In genomic region chr19:46412056-46412805, GRCm38 (mm10) we compare ENCODE assay signal across 23 mouse cellular contexts. TPM values are rescaled to one million over a fixed set of nuclear protein-coding genes. Genes with fewer than 3 reads are reported as not detected.
DNase-seq lines count a peak whose midpoint lies in the region.
"Had no signal": no experiment of that assay in that cellular context is flagged by ENCODE, and none has a peak within 500 bp of the region (broad histone marks: within the 10 kb centered on the region; RNA-seq: fewer than 3 reads in every experiment).

No protein-coding gene starts in this region.

- H3K4me1 ChIP-seq in heart, embryonic 10.5 days = peaks cover 64% of the 10 kb centered on the region
- H3K4me1 ChIP-seq: limb, embryonic 15.5 days had no signal

- H3K4me3 ChIP-seq in heart, embryonic 10.5 days = 0 out of 2 replicates have a peak overlapping the region, but pooled peaks have one; percentile 7
- H3K4me3 ChIP-seq: embryonic facial prominence, embryonic 15.5 days; gastrocnemius, adult 2 months; limb, embryonic 15.5 days; midbrain, embryonic 10.5 days; myocyte; neural tube, embryonic 13.5 days had no signal

- H3K9me3 ChIP-seq in heart, embryonic 10.5 days = no peaks in the 10 kb centered on the region
- H3K9me3 ChIP-seq: embryonic facial prominence, embryonic 15.5 days; limb, embryonic 15.5 days; midbrain, embryonic 10.5 days; neural tube, embryonic 13.5 days had no signal

- H3K36me3 ChIP-seq in heart, embryonic 10.5 days = 0 out of 2 replicates have a peak, but pooled peaks cover 10% of the 10 kb centered on the region

- DNase-seq in heart, embryonic 10.5 days (ENCODE audit: low spot score) = no peak
- no peak for DNase-seq in heart, adult 9 months (ENCODE audit: low spot score in 2 of 2)
- peak; percentile 45 for DNase-seq in lung, postnatal 10 days
- no peak for DNase-seq in lung, postnatal 14 days
- DNase-seq in heart, postnatal 10 days = peak; percentile 39 to 45
- DNase-seq in thymus, postnatal 10 days (ENCODE audit: low spot score in 2 of 2) = no peak
- DNase-seq in B cell, adult 2 months = no peak
- DNase-seq: adrenal gland, postnatal 25 days; cerebellum, adult 9-10 months; gastrocnemius, adult 2 months; kidney, adult 18-20 months; left cerebral cortex, postnatal 4 days; lung, embryonic 14.5 days; retina, postnatal 1 day; right cerebral cortex, postnatal 25 days; thymus, adult 2 months had no signal

- H3K27me3 ChIP-seq in heart, embryonic 10.5 days (ENCODE audit: insufficient read depth, poor library complexity, severe bottlenecking) = no peaks in the 10 kb centered on the region
- H3K27me3 ChIP-seq: embryonic facial prominence, embryonic 15.5 days; limb, embryonic 15.5 days; neural tube, embryonic 13.5 days had no signal

- WGBS in heart, embryonic 10.5 days = 56% methylated on average over 12 of the region's 12 CpGs

- intact Hi-C loops in heart, postnatal 10 days (cut with DNase I) = no loop called here

- peak overlapping the region; percentile 71; the same call in 1 of the 2 replicates for H3K27ac ChIP-seq in heart, embryonic 10.5 days
- H3K27ac ChIP-seq: embryonic facial prominence, embryonic 15.5 days; gastrocnemius, adult 2 months; hindbrain, embryonic 14.5 days; limb, embryonic 15.5 days; liver, embryonic 14.5 days; midbrain, embryonic 10.5 days; neural tube, embryonic 13.5 days had no signal

RNA-seq across cellular contexts. Expression of gene Sufu, which starts 15.5 kb away (rescaled TPM):
- 30.9 and 32.8 TPM in 2 replicates for polyA plus RNA-seq in heart, embryonic 10.5 days (2016; fragmentation: Nextera tagmentation; extraction: Ambion mirVana)
- 10 to 100 TPM; 18.0 to 18.7 TPM for total RNA-seq in heart, postnatal 10 days (2021)

RNA-seq across cellular contexts. Expression of gene Actr1a, which starts 16.7 kb away (rescaled TPM):
- 124 and 137 TPM in 2 replicates for polyA plus RNA-seq in heart, embryonic 10.5 days (2016; fragmentation: Nextera tagmentation; extraction: Ambion mirVana)
- 100 to 1,000 TPM; 122 to 124 TPM for total RNA-seq in heart, postnatal 10 days (2021)

Comparison
In these comparisons a context has a peak if more than half of its experiments do, and no peak if none do; other contexts are left out.
1. DNase-seq: peak in lung, postnatal 10 days (single experiment) and heart, postnatal 10 days (2 of 2); none in heart, embryonic 10.5 days (single experiment), heart, adult 9 months (0 of 2), lung, postnatal 14 days (single experiment), thymus, postnatal 10 days (0 of 2) and B cell, adult 2 months (0 of 2).